Mouse (Mus musculus): ENCODE measurements at regions not wholly inside any gene's neighbourhood (a gene's known extent, or its start where the extent isn't known, plus 50 kb on each side); places are given as distances from the start of the nearest gene placed in this dataset.

DNA sequence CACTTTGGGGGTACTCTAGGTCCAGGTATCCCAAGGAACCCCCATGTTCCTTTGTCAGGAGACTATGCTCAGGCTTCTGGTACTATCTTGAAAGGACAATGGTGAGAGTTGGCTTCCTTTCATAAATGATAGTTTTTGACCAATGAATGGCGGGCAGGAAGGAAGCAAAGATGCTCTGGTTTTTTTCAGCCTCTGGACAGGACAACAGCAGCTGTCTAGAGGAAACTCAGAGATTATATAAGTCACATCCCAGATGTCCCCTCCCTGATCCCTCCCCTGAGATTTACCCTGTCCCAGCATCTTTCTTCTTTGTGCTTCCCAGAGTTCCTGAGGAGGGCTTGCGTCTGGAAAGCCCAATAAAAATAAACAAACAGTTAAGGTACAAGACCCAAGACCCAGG lies 282.7 kb downstream of the Cd83 start:
- DNase-seq (ENCODE audit: low spot score) (peak; percentile 47), ATAC-seq (replicated peaks; ENCODE audit: low FRiP score, low read depth) (no peak)
- 72% methylated on average over 2 of the region's 2 CpGs for WGBS
- no peaks in the 10 kb centered on the region for H3K27me3 ChIP-seq (ENCODE audit: insufficient read depth, low read length)
- H3K9me3 ChIP-seq (replicated peaks; ENCODE audit: low read length): no peaks in the 10 kb centered on the region
- no peak for TF ChIP-seq CTCF (IDR thresholded peaks at IDR 0.05; ENCODE audit: low read depth)
- H3K27ac ChIP-seq: no peak overlapping the region
- no peak overlapping the region for H3K9ac ChIP-seq (ENCODE audit: low read depth, low read length)
- no peaks in the 10 kb centered on the region for H3K36me3 ChIP-seq (ENCODE audit: insufficient read depth, low read length)
- H3K4me3 ChIP-seq (replicated peaks; ENCODE audit: low read depth, low read length): no peak overlapping the region
- H3K4me2 ChIP-seq (ENCODE audit: low read length): no peak overlapping the region
- peaks cover 9% of the 10 kb centered on the region for H3K4me1 ChIP-seq (replicated peaks; ENCODE audit: insufficient read depth, low read length)

DNA sequence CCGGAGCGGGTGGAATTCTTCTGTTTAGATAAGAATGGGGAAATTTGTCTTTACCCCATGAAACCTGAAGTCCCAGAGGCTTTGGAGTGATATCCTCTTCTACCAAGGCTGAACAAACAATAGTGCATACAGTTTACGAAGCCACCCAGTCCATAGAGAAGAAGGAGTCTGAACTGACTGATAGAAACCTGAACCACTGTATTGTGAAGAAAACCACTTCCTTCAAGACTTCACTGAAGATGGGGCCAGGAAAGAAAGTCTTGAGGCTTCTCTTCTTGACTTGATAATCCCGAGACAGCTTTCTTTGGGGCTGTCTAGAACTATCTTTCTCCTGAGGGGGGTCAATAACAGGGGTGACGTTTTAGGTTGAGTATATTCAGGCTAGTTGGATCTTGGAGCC lies 284.4 kb downstream of the Cd83 start:
- ATAC-seq (replicated peaks; ENCODE audit: low FRiP score, low read depth) (no peak), DNase-seq (ENCODE audit: low spot score) (no peak)
- Histone ChIP-seq H3K27ac (no peak overlapping the region), H3K4me3 (replicated peaks; ENCODE audit: low read depth, low read length) (no peak overlapping the region), H3K4me2 (ENCODE audit: low read length) (no peak overlapping the region), H3K27me3 (ENCODE audit: insufficient read depth, low read length) (no peaks in the 10 kb centered on the region), H3K36me3 (ENCODE audit: insufficient read depth, low read length) (no peaks in the 10 kb centered on the region), H3K9me3 (replicated peaks; ENCODE audit: low read length) (no peaks in the 10 kb centered on the region), H3K4me1 (replicated peaks; ENCODE audit: insufficient read depth, low read length) (peaks cover 9% of the 10 kb centered on the region), H3K9ac (ENCODE audit: low read depth, low read length) (no peak overlapping the region)
- TF ChIP-seq CTCF (IDR thresholded peaks at IDR 0.05; ENCODE audit: low read depth): no peak
- WGBS: 88% methylated on average over 5 of the region's 5 CpGs

DNA sequence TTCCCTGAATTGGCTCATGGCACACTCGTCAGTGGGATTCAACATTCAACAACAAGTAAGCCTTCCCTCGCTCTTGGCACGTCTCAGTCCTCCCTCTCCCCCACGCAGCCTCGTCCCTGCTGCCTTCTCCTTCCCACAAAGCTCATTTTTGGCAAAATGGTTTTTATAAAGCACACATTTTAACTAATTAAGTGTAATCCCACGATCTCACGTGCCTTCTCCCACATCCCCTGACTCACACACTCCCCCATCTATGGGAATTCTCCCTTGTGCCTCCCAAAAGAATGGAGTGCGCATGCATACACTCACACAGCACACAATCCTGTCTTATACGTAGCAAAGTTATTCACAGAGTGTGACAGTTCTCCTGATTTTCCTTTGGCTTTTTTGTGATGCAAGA lies 288.5 kb downstream of the Cd83 start:
- Histone ChIP-seq H3K4me3 (replicated peaks; ENCODE audit: low read depth, low read length) (no peak overlapping the region), H3K36me3 (ENCODE audit: insufficient read depth, low read length) (no peaks in the 10 kb centered on the region), H3K4me2 (ENCODE audit: low read length) (no peak overlapping the region), H3K4me1 (replicated peaks; ENCODE audit: insufficient read depth, low read length) (no peaks in the 10 kb centered on the region), H3K27ac (no peak overlapping the region), H3K9me3 (replicated peaks; ENCODE audit: low read length) (no peaks in the 10 kb centered on the region), H3K9ac (ENCODE audit: low read depth, low read length) (no peak overlapping the region), H3K27me3 (ENCODE audit: insufficient read depth, low read length) (no peaks in the 10 kb centered on the region)
- TF ChIP-seq CTCF (IDR thresholded peaks at IDR 0.05; ENCODE audit: low read depth): no peak
- no peak for ATAC-seq (replicated peaks; ENCODE audit: low FRiP score, low read depth)
- DNase-seq (ENCODE audit: low spot score): no peak
- WGBS: 66% methylated on average over 9 of the region's 9 CpGs

DNA sequence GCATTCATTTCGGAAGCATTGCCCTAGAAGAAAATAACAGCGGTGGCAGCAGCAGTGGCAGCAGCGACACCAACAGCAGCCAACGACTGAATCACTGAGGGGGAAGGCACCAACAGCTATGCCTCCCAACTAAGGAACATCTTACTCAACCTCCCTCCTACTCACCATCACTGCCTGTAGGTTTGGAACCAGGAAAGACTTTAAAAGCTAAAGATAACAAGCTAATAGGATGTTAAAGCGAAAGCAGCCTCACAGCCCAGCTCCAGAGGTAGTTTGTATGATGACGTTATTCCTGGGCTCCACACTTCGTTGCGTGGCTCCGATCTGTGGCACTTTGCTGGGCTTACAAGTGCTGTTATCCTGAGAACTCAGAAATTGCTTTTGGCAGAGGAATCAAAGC lies 289.6 kb downstream of the Cd83 start:
- TF ChIP-seq CTCF (IDR thresholded peaks at IDR 0.05; ENCODE audit: low read depth): no peak
- DNase-seq (ENCODE audit: low spot score) (no peak), ATAC-seq (replicated peaks; ENCODE audit: low FRiP score, low read depth) (no peak)
- Histone ChIP-seq H3K9me3 (replicated peaks; ENCODE audit: low read length) (no peaks in the 10 kb centered on the region), H3K27ac (no peak overlapping the region), H3K4me3 (replicated peaks; ENCODE audit: low read depth, low read length) (no peak overlapping the region), H3K4me2 (ENCODE audit: low read length) (no peak overlapping the region), H3K36me3 (ENCODE audit: insufficient read depth, low read length) (no peaks in the 10 kb centered on the region), H3K27me3 (ENCODE audit: insufficient read depth, low read length) (no peaks in the 10 kb centered on the region), H3K9ac (ENCODE audit: low read depth, low read length) (no peak overlapping the region), H3K4me1 (replicated peaks; ENCODE audit: insufficient read depth, low read length) (no peaks in the 10 kb centered on the region)
- 82% methylated on average over 9 of the region's 9 CpGs for WGBS

DNA sequence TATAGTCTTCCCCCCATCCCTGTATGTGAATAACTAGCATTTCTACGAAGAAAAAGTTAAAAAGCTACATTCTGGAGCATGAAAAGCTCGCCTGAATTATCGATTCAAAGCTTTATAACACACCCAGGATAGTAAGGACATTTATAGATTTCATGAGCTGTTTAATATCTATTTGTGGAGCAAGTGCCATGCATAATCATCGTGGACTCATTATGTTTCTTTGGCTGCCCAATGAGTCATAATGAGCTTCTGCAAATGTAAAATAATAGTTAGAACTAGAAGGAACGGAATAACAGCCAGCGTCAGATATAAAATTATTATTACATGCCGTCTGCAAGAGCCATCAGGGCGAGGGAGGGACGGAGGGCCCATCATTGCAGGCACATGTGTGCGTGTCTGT lies 292.4 kb downstream of the Cd83 start:
- no peak overlapping the region for H3K9ac ChIP-seq (ENCODE audit: low read depth, low read length)
- 89% methylated on average over 10 of the region's 10 CpGs for WGBS
- ATAC-seq (replicated peaks; ENCODE audit: low FRiP score, low read depth) (no peak), DNase-seq (ENCODE audit: low spot score) (no peak)
- no peaks in the 10 kb centered on the region for H3K4me1 ChIP-seq (replicated peaks; ENCODE audit: insufficient read depth, low read length)
- H3K4me3 ChIP-seq (replicated peaks; ENCODE audit: low read depth, low read length): no peak overlapping the region
- no peak for TF ChIP-seq CTCF (IDR thresholded peaks at IDR 0.05; ENCODE audit: low read depth)
- H3K9me3 ChIP-seq (replicated peaks; ENCODE audit: low read length): no peaks in the 10 kb centered on the region
- H3K27me3 ChIP-seq (ENCODE audit: insufficient read depth, low read length): no peaks in the 10 kb centered on the region
- H3K27ac ChIP-seq: no peak overlapping the region
- H3K4me2 ChIP-seq (ENCODE audit: low read length): no peak overlapping the region
- H3K36me3 ChIP-seq (ENCODE audit: insufficient read depth, low read length): no peaks in the 10 kb centered on the region

DNA sequence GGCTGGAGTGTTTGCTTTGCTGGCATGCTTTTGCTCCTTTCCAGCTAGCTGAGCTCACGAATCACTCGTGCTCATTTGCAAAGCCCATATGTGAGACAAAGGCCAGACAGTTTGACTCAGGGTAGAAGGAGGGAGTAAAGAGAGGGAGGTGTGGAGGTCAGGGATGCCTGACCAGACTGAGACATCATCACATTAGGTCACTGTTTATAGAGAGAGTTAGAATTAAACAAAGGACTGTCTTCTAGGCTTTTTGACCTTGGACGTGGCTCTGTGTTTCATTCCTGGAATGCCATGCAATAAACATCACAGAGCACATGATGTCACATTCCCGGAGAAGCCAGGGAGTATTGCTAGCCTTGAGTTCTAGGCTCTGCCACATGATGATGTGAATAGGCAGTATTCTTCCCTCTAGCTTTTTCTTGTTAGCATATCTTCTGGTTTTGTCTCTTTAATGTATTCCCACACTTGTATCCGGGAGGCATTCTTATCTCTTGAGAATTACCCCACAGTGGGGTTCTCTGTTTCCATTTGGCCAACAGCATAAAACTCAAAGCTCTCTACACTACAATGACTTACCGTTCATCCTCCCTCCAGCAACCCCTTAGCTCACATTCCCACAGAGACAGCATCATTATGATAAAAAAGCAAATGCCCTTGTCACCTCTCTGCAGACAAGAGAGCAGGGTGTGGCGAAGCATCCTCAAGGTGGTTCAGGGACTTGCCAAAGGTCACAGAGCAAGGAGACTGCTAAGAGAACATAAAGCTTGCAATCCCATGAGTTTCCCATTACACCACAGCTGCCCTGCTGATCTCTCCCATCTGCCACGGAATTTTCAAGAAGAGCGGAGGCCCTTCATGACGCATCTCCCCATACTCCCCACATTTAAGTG lies 301.3 kb downstream of the Cd83 start:
- 56% methylated on average over 10 of the region's 10 CpGs for WGBS
- ATAC-seq (replicated peaks; ENCODE audit: low FRiP score, low read depth) (no peak), DNase-seq (ENCODE audit: low spot score) (peak; percentile 43)
- no peaks in the 10 kb centered on the region for H3K27me3 ChIP-seq (ENCODE audit: insufficient read depth, low read length)
- no peaks in the 10 kb centered on the region for H3K4me1 ChIP-seq (replicated peaks; ENCODE audit: insufficient read depth, low read length)
- no peak overlapping the region for H3K9ac ChIP-seq (ENCODE audit: low read depth, low read length)
- no peak overlapping the region for H3K27ac ChIP-seq
- H3K9me3 ChIP-seq (replicated peaks; ENCODE audit: low read length): no peaks in the 10 kb centered on the region
- no peak overlapping the region for H3K4me3 ChIP-seq (replicated peaks; ENCODE audit: low read depth, low read length)
- TF ChIP-seq CTCF (IDR thresholded peaks at IDR 0.05; ENCODE audit: low read depth): no peak
- no peak overlapping the region for H3K4me2 ChIP-seq (ENCODE audit: low read length)
- H3K36me3 ChIP-seq (ENCODE audit: insufficient read depth, low read length): no peaks in the 10 kb centered on the region

Measured in kidney, postnatal 0 days (tissue).